Mouse (Mus musculus) kidney, embryonic 15.5 days (tissue): ENCODE data around the gene Pmp22. TPM values are rescaled to one million over a fixed set of nuclear protein-coding genes. Genes with fewer than 3 reads are reported as not detected.
A peak's percentile ranks its signal among the peaks of the same experiment; 100 is the strongest.

Experiments used
- ATAC-seq: fragments of 200-750 bp; cut with Nextera tagmentation; replicated peaks from 2 replicates; pipeline ENCODE4 v1.8.0; 2017; ENCODE audit warnings: moderate TSS enrichment; ENCODE audit not compliant: low FRiP score
- H3K27ac ChIP-seq: fragments of 300-500 bp; sonication (generic); 2 replicates; pipeline ENCODE4 v1.5.1; 2015; ENCODE audit warnings: mild to moderate bottlenecking, inconsistent platforms
- H3K27me3 ChIP-seq: fragments of 300-500 bp; sonication (generic); 2 replicates; pipeline ENCODE4 v1.6.1; 2015; ENCODE audit warnings: inconsistent platforms
- H3K36me3 ChIP-seq: fragments of 300-500 bp; sonication (generic); 2 replicates; pipeline ENCODE4 v1.6.1; 2015; ENCODE audit warnings: inconsistent platforms
- H3K4me1 ChIP-seq: fragments of 300-500 bp; sonication (generic); 2 replicates; pipeline ENCODE4 v1.6.1; 2015; ENCODE audit warnings: inconsistent platforms
- H3K4me2 ChIP-seq: fragments of 300-500 bp; sonication (generic); 2 replicates; pipeline ENCODE4 v1.6.1; 2015; ENCODE audit warnings: moderate library complexity, mild to moderate bottlenecking, inconsistent platforms
- H3K4me3 ChIP-seq: fragments of 300-500 bp; sonication (generic); replicated peaks from 2 replicates; pipeline ENCODE4 v1.5.1; 2015; ENCODE audit warnings: mild to moderate bottlenecking, inconsistent platforms
- H3K9ac ChIP-seq: fragments of 300-500 bp; sonication (generic); 2 replicates; pipeline ENCODE4 v1.6.1; 2015; ENCODE audit warnings: mild to moderate bottlenecking, inconsistent platforms
- H3K9me3 ChIP-seq: fragments of 300-500 bp; sonication (generic); replicated peaks from 2 replicates; pipeline ENCODE4 v1.6.1; 2016; ENCODE audit warnings: inconsistent platforms
- WGBS: fragments of 180-500 bp; shearing (Covaris S2); methylation state at CpG from one replicate; pipeline ENCODE4 v1.1.7; 2015; ENCODE audit warnings: mixed read lengths; 5-methylcytosine and 5-hydroxymethylcytosine counted together
- polyA plus RNA-seq: library from polyadenylated mRNA; unstranded; fragments of >200 nt; fragmentation: Nextera tagmentation; extraction: Ambion mirVana; gene quantifications from 2 replicates; pipeline ENCODE4 v1.2.1, GENCODE M21; 2015

Gene Pmp22
- polyA plus RNA-seq, 1 experiment from 2014 or later, result 115 TPM

GRCm38 (mm10) chr11:63129840-63130239 lies 1.1 kb downstream of the Pmp22 start:
- 17% methylated on average over 12 of the region's 12 CpGs for WGBS
- H3K36me3 ChIP-seq, result peaks cover 4% of the 10 kb centered on the region; the same call in 1 of the 2 replicates
- H3K4me2 ChIP-seq, result peak overlapping the region; percentile 89
- H3K4me1 ChIP-seq, result peaks cover 50% of the 10 kb centered on the region
- no peaks in the 10 kb centered on the region for H3K9me3 ChIP-seq
- H3K9ac ChIP-seq, result no peak overlapping the region
- no peak for ATAC-seq
- H3K27ac ChIP-seq, result no peak overlapping the region
- H3K4me3 ChIP-seq, result 0 out of 2 replicates have a peak overlapping the region, but pooled peaks have one; percentile 5
- peaks cover 59% of the 10 kb centered on the region for H3K27me3 ChIP-seq

GRCm38 (mm10) chr11:63130497-63130896 lies 1.7 kb downstream of the Pmp22 start:
- peaks cover 59% of the 10 kb centered on the region for H3K27me3 ChIP-seq
- H3K4me1 ChIP-seq, result peaks cover 57% of the 10 kb centered on the region
- H3K9me3 ChIP-seq, result no peaks in the 10 kb centered on the region
- no peak overlapping the region; the same call in 1 of the 2 replicates for H3K27ac ChIP-seq
- 0 out of 2 replicates have a peak overlapping the region, but pooled peaks have one; percentile 60 for H3K9ac ChIP-seq
- no peak for ATAC-seq
- H3K4me2 ChIP-seq, result peak overlapping the region; percentile 89
- H3K4me3 ChIP-seq, result peak overlapping the region; percentile 59
- 44% methylated on average over 8 of the region's 8 CpGs for WGBS
- H3K36me3 ChIP-seq, result peaks cover 8% of the 10 kb centered on the region; the same call in 1 of the 2 replicates

- peak overlapping the region; percentile 59 for H3K4me3 ChIP-seq
- H3K9me3 ChIP-seq, result no peaks in the 10 kb centered on the region
- H3K4me2 ChIP-seq, result peak overlapping the region; percentile 89
- H3K27ac ChIP-seq, result peak overlapping the region; percentile 88
- WGBS, result 4% methylated on average over 32 of the region's 33 CpGs
- H3K9ac ChIP-seq, result peak overlapping the region; percentile 60
- H3K4me1 ChIP-seq, result peaks cover 61% of the 10 kb centered on the region
- H3K36me3 ChIP-seq, result peaks cover 8% of the 10 kb centered on the region; the same call in 1 of the 2 replicates
- H3K27me3 ChIP-seq, result peaks cover 59% of the 10 kb centered on the region
- peak; percentile 52; the same call in 1 of the 2 replicates for ATAC-seq
Measured at GRCm38 (mm10) chr11:63131001-63131692, 2.4 kb downstream of the Pmp22 start.

- Histone ChIP-seq H3K9ac (peak overlapping the region; percentile 60), H3K9me3 (no peaks in the 10 kb centered on the region), H3K27me3 (peaks cover 59% of the 10 kb centered on the region), H3K4me1 (peaks cover 62% of the 10 kb centered on the region), H3K27ac (peak overlapping the region; percentile 88), H3K4me3 (peak overlapping the region; percentile 59), H3K4me2 (peak overlapping the region; percentile 89), H3K36me3 (peaks cover 8% of the 10 kb centered on the region; the same call in 1 of the 2 replicates)
- ATAC-seq, result no peak
- 8% methylated on average over 11 of the region's 11 CpGs for WGBS
Measured at GRCm38 (mm10) chr11:63131693-63132040, 2.9 kb downstream of the Pmp22 start.

GRCm38 (mm10) chr11:63132151-63132500 lies 3.3 kb downstream of the Pmp22 start:
- peak overlapping the region; percentile 59 for H3K4me3 ChIP-seq
- ATAC-seq, result 0 out of 2 replicates have a peak, but pooled peaks have one; percentile 1
- H3K9ac ChIP-seq, result peak overlapping the region; percentile 60
- peaks cover 13% of the 10 kb centered on the region; the same call in 1 of the 2 replicates for H3K36me3 ChIP-seq
- WGBS, result under 1% methylated on average over 11 of the region's 11 CpGs
- H3K4me1 ChIP-seq, result peaks cover 67% of the 10 kb centered on the region
- no peaks in the 10 kb centered on the region for H3K9me3 ChIP-seq
- H3K4me2 ChIP-seq, result peak overlapping the region; percentile 89
- peaks cover 59% of the 10 kb centered on the region for H3K27me3 ChIP-seq
- H3K27ac ChIP-seq, result peak overlapping the region; percentile 88

GRCm38 (mm10) chr11:63132501-63133435 lies 4.0 kb downstream of the Pmp22 start:
- H3K4me3 ChIP-seq, result peak overlapping the region; percentile 59
- under 1% methylated on average over 66 of the region's 66 CpGs for WGBS

GRCm38 (mm10) chr11:63134021-63134420 lies 5.2 kb downstream of the Pmp22 start:
- Histone ChIP-seq H3K27ac (no peak overlapping the region), H3K27me3 (peaks cover 49% of the 10 kb centered on the region), H3K9ac (no peak overlapping the region), H3K4me1 (peaks cover 67% of the 10 kb centered on the region), H3K9me3 (no peaks in the 10 kb centered on the region), H3K4me2 (peak overlapping the region; percentile 89), H3K36me3 (peaks cover 16% of the 10 kb centered on the region; the same call in 1 of the 2 replicates), H3K4me3 (no peak overlapping the region)
- ATAC-seq, result no peak
- 90% methylated on average over 5 of the region's 5 CpGs for WGBS

More at GRCm38 (mm10) chr11:63132501-63133435, 4.0 kb downstream of the Pmp22 start:
- Histone ChIP-seq H3K27ac (peak overlapping the region; percentile 88), H3K4me2 (peak overlapping the region; percentile 89), H3K9me3 (no peaks in the 10 kb centered on the region), H3K4me1 (peaks cover 67% of the 10 kb centered on the region), H3K9ac (peak overlapping the region; percentile 60), H3K27me3 (peaks cover 59% of the 10 kb centered on the region), H3K36me3 (peaks cover 14% of the 10 kb centered on the region; the same call in 1 of the 2 replicates)
- ATAC-seq, result peak; percentile 53

GRCm38 (mm10) chr11:63134742-63135482 lies 6.1 kb downstream of the Pmp22 start:
- Histone ChIP-seq H3K4me3 (no peak overlapping the region), H3K9me3 (no peaks in the 10 kb centered on the region), H3K4me1 (peaks cover 59% of the 10 kb centered on the region), H3K27ac (peak overlapping the region; percentile 75; the same call in 1 of the 2 replicates), H3K36me3 (peaks cover 21% of the 10 kb centered on the region; the same call in 1 of the 2 replicates), H3K27me3 (peaks cover 41% of the 10 kb centered on the region), H3K4me2 (no peak overlapping the region), H3K9ac (no peak overlapping the region)
- ATAC-seq, result no peak
- 69% methylated on average over 15 of the region's 15 CpGs for WGBS

GRCm38 (mm10) chr11:63135622-63136021 lies 6.8 kb downstream of the Pmp22 start:
- peak; percentile 72 for ATAC-seq
- WGBS, result 8% methylated on average over 8 of the region's 8 CpGs

GRCm38 (mm10) chr11:63136205-63136604 lies 7.4 kb downstream of the Pmp22 start:
- WGBS, result 72% methylated on average over 6 of the region's 6 CpGs
- Histone ChIP-seq H3K9ac (no peak overlapping the region; the same call in 1 of the 2 replicates), H3K36me3 (peaks cover 24% of the 10 kb centered on the region; the same call in 1 of the 2 replicates)

More at GRCm38 (mm10) chr11:63135622-63136021, 6.8 kb downstream of the Pmp22 start:
- no peak overlapping the region for H3K4me3 ChIP-seq
- 0 out of 2 replicates have a peak overlapping the region, but pooled peaks have one; percentile 3 for H3K4me2 ChIP-seq
- peaks cover 24% of the 10 kb centered on the region; the same call in 1 of the 2 replicates for H3K36me3 ChIP-seq
- peak overlapping the region; percentile 75 for H3K27ac ChIP-seq
- peaks cover 34% of the 10 kb centered on the region for H3K27me3 ChIP-seq
- no peak overlapping the region for H3K9ac ChIP-seq
- H3K9me3 ChIP-seq, result no peaks in the 10 kb centered on the region
- H3K4me1 ChIP-seq, result peaks cover 52% of the 10 kb centered on the region

More at GRCm38 (mm10) chr11:63136205-63136604, 7.4 kb downstream of the Pmp22 start:
- no peak overlapping the region for H3K4me3 ChIP-seq
- no peak for ATAC-seq
- 0 out of 2 replicates have a peak overlapping the region, but pooled peaks have one; percentile 3 for H3K4me2 ChIP-seq
- H3K27ac ChIP-seq, result peak overlapping the region; percentile 75
- no peaks in the 10 kb centered on the region for H3K9me3 ChIP-seq
- peaks cover 46% of the 10 kb centered on the region for H3K4me1 ChIP-seq
- peaks cover 28% of the 10 kb centered on the region for H3K27me3 ChIP-seq
